Mouse (Mus musculus) layer of hippocampus, adult 8-10 months (tissue): Measurements from ENCODE around the gene Gmds. TPM values are rescaled to one million over a fixed set of nuclear protein-coding genes. Genes with fewer than 3 reads are reported as not detected.

ENCODE experiments used
- DNase-seq, 2 experiments: peaks; one replicate each; pipeline ENCODE4 v3.0.0; 2022; ENCODE audit warnings: low spot score in 2 of 2
- total RNA-seq, 4 experiments: library from RNA; stranded (reverse); gene quantifications; 2 replicates each; pipeline ENCODE4 v1.2.4; 2022

Gmds gene
- total RNA-seq, 4 experiments from 2014 or later: 13.5 to 14.6 (median 14.4) TPM

- DNase-seq: no peak
Observed at GRCm38 (mm10) chr13:31956112-31956511, 382.4 kb downstream of the Gmds start.

DNA sequence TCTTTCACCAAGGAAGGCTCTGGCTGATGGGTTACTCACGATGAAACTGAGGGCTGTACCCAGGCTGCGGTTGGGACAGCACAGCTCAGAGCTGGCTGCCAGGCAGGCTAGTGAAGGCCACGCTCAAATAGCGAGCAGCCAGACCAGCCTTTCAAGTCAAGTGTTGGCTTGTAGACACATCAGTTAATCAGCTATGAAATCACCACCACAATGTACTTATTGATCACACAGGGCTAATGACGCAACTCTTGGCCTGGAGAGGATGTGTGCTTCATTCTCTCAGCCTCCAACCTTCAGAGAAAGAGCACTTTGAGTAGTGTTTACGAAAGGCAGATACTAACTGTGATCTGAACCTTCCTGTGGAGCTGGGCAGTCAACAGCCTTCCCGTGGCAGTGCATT, 383.4 kb downstream of the Gmds start:
- DNase-seq: no peak

DNA sequence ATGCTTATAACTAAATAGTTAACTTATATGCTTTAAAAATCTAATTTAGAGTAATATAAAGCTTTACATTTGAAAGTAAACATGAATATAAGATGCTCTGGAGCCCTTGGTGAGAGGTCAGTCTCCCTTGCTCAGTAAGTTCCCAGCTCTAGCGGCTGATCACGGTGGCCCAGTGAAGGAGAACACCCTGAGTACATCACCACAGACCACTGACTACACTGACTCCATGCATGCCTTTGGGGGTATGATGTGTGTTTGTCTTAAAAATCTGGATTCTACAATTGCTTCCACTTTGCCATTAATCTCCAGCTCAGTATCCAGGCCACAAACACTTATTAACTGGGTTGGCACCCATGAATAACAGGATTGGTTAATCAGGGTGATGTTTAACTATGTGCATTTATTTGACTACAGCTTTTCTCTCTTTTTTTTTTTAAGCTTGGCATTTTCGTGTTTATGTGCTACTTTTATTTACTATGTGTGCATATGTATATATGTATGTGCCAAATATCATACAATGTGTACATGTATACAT, 393.8 kb downstream of the Gmds start:
- DNase-seq: no peak

GRCm38 (mm10) chr13:31943482-31944275, 394.9 kb downstream of the Gmds start:
- no peak for DNase-seq

- no peak for DNase-seq
Observed at GRCm38 (mm10) chr13:31929299-31929698, 409.2 kb downstream of the Gmds start.

GRCm38 (mm10) chr13:31926599-31926998, 411.9 kb downstream of the Gmds start:
- peak; percentile 35 to 55 for DNase-seq

DNA sequence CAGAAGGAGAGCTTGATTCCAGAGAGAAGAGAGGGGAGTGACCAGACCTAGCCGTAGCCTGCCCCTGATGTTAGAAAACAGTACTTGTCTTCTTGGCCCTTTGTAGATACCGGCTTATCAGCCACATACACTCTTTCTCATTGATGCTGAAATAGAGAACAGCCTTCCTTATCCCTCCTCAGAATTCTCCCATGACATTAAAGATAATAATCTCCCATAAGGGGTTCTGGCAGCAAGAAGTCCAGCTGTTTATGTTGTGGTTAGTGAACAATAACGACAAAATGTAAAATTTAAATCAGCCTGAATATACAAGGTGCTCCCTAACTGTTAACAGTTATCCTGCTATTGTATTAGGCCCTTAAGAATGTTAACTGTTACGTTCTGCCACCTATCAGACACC, 414.0 kb downstream of the Gmds start:
- DNase-seq: no peak

- DNase-seq: no peak
Observed at GRCm38 (mm10) chr13:31919716-31920115, 418.8 kb downstream of the Gmds start.

DNA sequence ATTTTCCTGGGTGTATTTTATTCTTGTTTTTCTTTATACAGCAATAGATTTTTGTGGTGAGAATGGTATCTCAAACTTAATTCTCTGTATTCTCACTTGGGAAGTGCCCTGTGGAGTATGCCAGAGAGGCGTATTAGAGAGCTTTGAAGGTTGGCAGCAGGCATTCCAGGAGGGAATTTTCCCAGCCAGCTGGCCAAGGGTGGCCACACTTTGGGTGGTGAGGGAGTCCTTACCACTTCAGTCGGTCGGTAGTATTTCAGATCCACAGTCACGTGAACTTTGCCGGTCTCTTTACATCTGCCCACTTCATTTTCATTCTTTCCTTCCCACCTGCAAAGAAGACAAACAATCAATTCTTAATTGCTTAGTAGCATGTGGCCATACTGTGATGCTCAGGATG, 421.2 kb downstream of the Gmds start:
- no peak for DNase-seq

DNA sequence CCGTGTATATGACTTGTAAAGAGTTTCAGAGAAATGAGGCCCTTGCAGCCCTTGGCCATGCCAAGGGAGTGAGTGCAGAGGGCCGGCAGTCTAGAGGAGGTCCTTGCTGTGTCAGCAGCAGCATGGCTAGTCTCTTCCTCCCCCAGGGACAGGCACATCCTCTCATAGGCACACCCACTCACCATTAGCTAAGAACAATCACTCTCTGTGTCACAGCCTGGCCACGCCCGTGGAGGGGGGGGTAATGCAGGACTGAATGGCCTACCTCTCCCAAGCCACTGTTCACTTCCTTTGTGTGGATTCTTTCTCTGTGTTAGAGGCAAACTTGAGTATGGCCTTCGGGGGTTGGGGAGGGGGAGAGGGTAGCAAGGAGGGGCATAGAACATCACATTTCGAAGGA, 422.8 kb downstream of the Gmds start:
- no peak for DNase-seq

GRCm38 (mm10) chr13:31914901-31915587, 423.5 kb downstream of the Gmds start:
- DNase-seq: no peak

GRCm38 (mm10) chr13:31911956-31912355, 426.6 kb downstream of the Gmds start:
- DNase-seq: no peak

DNA sequence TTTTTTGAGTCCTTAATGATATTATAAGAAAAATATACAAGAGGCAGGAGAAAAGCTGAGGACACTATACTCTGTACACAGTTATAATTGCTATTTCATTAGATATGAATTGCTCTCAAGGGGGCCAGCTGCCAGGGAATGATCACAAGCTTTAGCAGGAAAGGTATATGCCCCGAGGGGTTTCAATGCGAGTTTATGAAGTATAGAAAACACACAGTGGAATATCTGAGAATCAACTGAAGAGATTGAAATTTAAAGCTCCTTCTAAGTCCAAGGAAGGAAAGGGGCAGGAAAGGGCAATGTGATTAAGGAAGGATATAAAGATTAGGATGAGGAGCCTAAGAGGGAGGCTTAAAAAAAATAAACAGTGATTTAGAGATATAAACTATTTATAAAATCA, 427.2 kb downstream of the Gmds start:
- no peak for DNase-seq

DNA sequence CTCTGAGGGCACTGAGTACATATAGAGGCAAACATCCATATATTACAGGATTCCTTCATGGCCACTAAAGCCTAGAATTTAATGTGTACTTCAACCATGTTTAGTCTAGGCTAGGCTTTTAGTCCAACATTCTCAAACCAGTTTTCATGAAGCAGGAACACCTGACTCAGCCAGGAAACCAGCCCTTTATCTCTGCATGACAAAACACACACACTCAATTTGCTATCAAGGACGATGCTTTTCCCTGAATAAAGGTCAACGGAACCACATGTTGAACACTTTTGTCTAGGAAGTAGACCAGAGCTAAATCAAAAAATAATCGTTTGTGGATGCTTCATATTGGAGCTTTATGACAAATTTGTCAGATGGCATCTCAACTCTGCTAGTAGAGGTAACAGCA, 429.5 kb downstream of the Gmds start:
- DNase-seq: no peak

DNA sequence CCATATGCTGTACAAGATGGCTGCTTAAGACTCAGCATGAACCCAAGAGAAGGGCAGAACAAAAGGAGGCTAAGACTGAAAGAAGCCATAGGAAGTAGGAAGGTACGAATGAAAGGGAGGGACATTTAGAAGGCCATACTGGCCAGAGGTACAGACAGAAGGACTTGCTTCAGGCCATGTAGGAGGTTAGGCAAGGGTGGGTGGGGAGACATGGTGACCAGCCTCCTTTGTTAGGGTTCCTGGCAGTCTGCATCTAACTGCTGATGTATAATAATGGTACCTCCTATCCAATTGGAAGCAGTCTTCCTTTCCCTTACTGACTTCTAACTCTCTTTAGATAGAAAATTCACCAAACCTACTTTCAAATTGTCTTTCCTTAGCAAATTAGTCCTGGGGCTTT, 432.0 kb downstream of the Gmds start:
- DNase-seq: no peak

DNA sequence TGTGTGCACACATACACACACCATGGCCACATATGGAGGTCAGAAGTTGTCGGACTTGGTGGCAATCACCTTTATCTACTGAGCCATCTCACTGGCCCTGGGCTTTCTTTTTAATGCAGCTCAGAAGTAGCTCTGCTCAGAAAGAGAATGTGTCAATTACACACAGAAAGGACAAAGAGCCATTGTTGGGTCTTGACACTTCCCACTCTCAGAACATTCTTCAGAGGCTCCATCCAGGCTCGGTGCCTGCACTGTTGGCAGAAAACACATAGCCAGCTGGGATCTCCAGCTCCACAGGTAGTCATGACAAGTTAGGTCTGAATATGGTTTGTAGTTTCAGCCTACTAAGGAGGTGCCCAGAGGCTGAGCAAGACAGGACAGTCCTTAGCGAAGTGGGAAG, 438.3 kb downstream of the Gmds start:
- no peak for DNase-seq

DNA sequence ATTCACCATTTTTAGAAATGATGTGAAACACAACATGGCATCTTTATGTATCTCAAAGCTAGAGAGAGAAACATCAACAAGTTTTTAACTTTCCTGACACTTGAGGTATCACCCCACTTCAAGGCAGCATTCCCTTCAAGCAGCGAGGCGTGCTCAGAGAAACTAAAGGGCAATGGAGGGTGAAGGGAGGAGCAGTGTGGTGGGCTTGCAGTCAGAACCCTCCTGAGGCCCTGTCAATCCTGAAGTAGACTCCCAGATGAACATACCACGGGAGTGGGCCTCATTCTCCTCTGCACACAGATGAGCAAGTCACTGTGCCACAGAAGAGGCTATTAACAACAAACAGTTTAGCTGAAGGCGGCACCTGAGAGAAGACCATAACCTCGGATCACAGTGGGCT, 439.1 kb downstream of the Gmds start:
- DNase-seq: no peak

DNA sequence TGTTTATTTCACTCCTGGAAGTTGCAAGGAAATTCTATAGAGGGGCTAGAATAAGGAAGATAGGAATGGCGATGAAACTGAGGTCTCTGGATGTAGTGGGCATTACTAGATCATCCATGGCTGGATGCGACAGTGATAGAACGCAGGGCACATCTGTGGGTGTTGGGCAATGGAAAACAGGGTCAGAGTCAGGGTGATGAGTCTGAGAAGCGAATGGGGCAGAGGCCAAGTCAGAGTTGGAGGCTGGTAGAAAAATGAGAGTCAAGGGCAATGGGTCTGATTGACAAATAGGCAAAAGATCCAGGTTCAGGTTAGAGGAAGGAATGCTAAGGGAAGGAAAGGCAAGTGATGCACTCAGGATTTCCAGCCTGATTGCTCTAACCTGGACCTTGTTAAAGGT, 441.0 kb downstream of the Gmds start:
- DNase-seq: no peak

DNA sequence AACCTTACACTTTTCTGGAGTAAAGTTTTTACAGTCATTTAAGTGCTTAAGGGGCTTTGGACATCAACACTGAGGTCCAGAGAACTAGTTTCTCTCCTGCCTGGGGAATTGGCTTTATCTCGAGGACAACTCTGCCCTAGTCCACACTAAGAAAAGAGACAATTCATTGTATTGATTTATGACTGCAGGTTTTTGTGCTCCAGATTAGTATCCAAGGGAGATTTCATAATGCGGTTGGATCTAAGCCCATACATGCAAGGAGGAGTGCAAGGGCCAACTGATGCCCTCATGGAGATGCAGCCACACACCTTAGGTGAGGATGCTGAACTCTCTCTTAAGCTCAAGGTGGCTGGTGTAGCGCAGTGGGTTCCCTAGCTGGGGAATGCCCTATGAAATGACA, 444.0 kb downstream of the Gmds start:
- DNase-seq: no peak

DNA sequence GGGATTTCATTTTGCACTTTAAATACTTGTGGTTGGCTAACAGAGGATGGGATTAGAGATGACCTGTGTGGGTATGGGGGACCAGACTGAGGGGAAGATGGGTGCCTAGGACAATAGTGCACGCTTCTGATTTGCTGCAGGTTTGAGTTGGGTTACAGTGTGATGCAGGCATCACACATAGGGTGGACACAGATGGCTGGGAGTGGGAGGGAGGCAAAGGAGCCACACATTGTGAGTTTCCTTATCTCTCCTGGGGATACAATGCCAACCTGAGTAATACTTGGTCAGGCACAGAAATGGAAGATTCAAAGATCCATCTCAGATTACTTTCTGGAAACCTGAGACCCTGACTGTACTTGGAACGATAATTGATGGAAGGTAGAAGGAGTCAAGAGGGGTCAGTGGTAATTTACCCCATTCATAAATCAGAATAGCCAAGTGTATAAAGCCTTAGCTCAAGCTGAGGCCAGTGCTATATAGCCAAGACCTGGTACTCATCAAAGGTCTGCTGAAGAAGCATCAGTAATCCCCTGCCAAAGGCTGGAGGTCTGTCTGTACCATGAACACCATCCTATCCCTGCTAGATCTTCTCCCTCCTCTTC, 445.5 kb downstream of the Gmds start:
- DNase-seq: no peak

GRCm38 (mm10) chr13:31888500-31888899, 450.0 kb downstream of the Gmds start:
- DNase-seq: no peak

- no peak for DNase-seq
Observed at GRCm38 (mm10) chr13:31885769-31886168, 452.8 kb downstream of the Gmds start.
